Mouse (Mus musculus) MEL (cell line): ENCODE results near the gene Adarb1. TPM values are rescaled to one million over a fixed set of nuclear protein-coding genes. Genes with fewer than 3 reads are reported as not detected.

ENCODE experiments used
- DNase-seq: peaks from one replicate; pipeline ENCODE4 v3.0.0; 2011; ENCODE audit warnings: low read depth, low spot score
- H3K27ac ChIP-seq: 2 replicates; pipeline ENCODE4 v1.5.1; 2012; ENCODE audit warnings: low read depth, mild to moderate bottlenecking, control low read depth, low read length, moderate library complexity; ENCODE audit not compliant: control insufficient read depth
- H3K27me3 ChIP-seq, 2 experiments: fragments of 150-350 bp in 1 of 2; sonication (generic) in 1 of 2; 2 replicates each; pipeline ENCODE4 v1.6.1; 2012; ENCODE audit warnings: low read length in 2 of 2, mild to moderate bottlenecking in 2 of 2, improper control_type of control experiment in 1 of 2, moderate library complexity in 1 of 2; ENCODE audit not compliant: insufficient read depth in 2 of 2, control insufficient read depth in 1 of 2
- H3K36me3 ChIP-seq, 2 experiments: 2 replicates each; pipeline ENCODE4 v1.6.1; 2012 to 2014; ENCODE audit warnings: low read length in 2 of 2, improper control_type of control experiment in 1 of 2, inconsistent platforms in 1 of 2, mild to moderate bottlenecking in 1 of 2; ENCODE audit not compliant: insufficient read depth in 2 of 2, control insufficient read depth in 1 of 2
- H3K4me1 ChIP-seq, 2 experiments: fragments of 150-350 bp in 1 of 2; sonication (generic) in 1 of 2; 2 replicates each; pipeline ENCODE4 v1.6.1; 2012; ENCODE audit warnings: low read length in 2 of 2, improper control_type of control experiment in 1 of 2, mild to moderate bottlenecking in 1 of 2; ENCODE audit not compliant: insufficient read depth in 2 of 2, control insufficient read depth in 1 of 2
- H3K4me3 ChIP-seq, 2 experiments: fragments of 150-350 bp in 1 of 2; sonication (generic) in 1 of 2; 2 replicates each; pipeline ENCODE4 v1.5.1; 2012; ENCODE audit warnings: low read depth in 2 of 2, low read length in 2 of 2, mild to moderate bottlenecking in 2 of 2, moderate library complexity in 2 of 2, control low read depth in 1 of 2, improper control_type of control experiment in 1 of 2; ENCODE audit not compliant: control insufficient read depth in 1 of 2, insufficient read depth in 1 of 2
- H3K79me2 ChIP-seq: 2 replicates; pipeline ENCODE4 v1.6.1; 2012; ENCODE audit warnings: mild to moderate bottlenecking, low read length, moderate library complexity; ENCODE audit not compliant: control insufficient read depth, poor library complexity, insufficient read depth
- H3K9ac ChIP-seq: 2 replicates; pipeline ENCODE4 v1.6.1; 2012; ENCODE audit warnings: low read depth, mild to moderate bottlenecking, control low read depth, low read length, moderate library complexity; ENCODE audit not compliant: control insufficient read depth, poor library complexity, severe bottlenecking
- H3K9me3 ChIP-seq: fragments of 150-350 bp; sonication (generic); replicated peaks from 2 replicates; pipeline ENCODE4 v1.6.1; 2012; ENCODE audit warnings: mild to moderate bottlenecking, low read length, improper control_type of control experiment, moderate library complexity; ENCODE audit not compliant: insufficient read depth
- CHD2 ChIP-seq: IDR thresholded peaks from 2 replicates; pipeline ENCODE4 v1.6.1; 2011; ENCODE audit warnings: low read length, improper control_type of control experiment
- CTCF ChIP-seq, 3 experiments: IDR thresholded peaks in 2 of 3; conservative IDR thresholded peaks in 1 of 3; 2 replicates each; pipeline ENCODE4 v1.5.1; 2011 to 2012; ENCODE audit warnings: low read length in 3 of 3, low read depth in 2 of 3, mild to moderate bottlenecking in 2 of 3, improper control_type of control experiment in 1 of 3, inconsistent platforms in 1 of 3, mixed read lengths in 1 of 3, moderate library complexity in 1 of 3; ENCODE audit not compliant: control insufficient read depth in 1 of 3, insufficient read depth in 1 of 3, poor library complexity in 1 of 3, severe bottlenecking in 1 of 3
- E2F4 ChIP-seq: IDR thresholded peaks from 2 replicates; pipeline ENCODE4 v1.6.1; 2011; ENCODE audit warnings: low read depth, low read length, improper control_type of control experiment, borderline replicate concordance
- ELF1 ChIP-seq: IDR thresholded peaks from 2 replicates; pipeline ENCODE4 v1.6.1; 2014; ENCODE audit warnings: low read depth, mild to moderate bottlenecking, inconsistent platforms, low read length, improper control_type of control experiment, moderate library complexity
- EP300 ChIP-seq, 2 experiments: IDR thresholded peaks; 2 replicates each; pipeline ENCODE4 v1.6.1; 2011; ENCODE audit warnings: improper control_type of control experiment in 2 of 2, low read length in 2 of 2, low read depth in 1 of 2, mild to moderate bottlenecking in 1 of 2
- ETS1 ChIP-seq: IDR thresholded peaks from 2 replicates; pipeline ENCODE4 v1.6.1; 2012; ENCODE audit warnings: low read depth, mild to moderate bottlenecking, inconsistent platforms, low read length, improper control_type of control experiment, moderate library complexity
- GATA1 ChIP-seq: IDR thresholded peaks from 2 replicates; pipeline ENCODE4 v1.6.1; 2011; ENCODE audit warnings: low read depth, low read length, improper control_type of control experiment
- JUND ChIP-seq: IDR thresholded peaks from 2 replicates; pipeline ENCODE4 v1.6.1; 2011; ENCODE audit warnings: low read depth, mild to moderate bottlenecking, improper control_type of control experiment, low read length
- MAFK ChIP-seq: IDR thresholded peaks from 2 replicates; pipeline ENCODE4 v1.6.1; 2011; ENCODE audit warnings: low read depth, mild to moderate bottlenecking, low read length, improper control_type of control experiment, borderline replicate concordance
- MAX ChIP-seq: IDR thresholded peaks from 2 replicates; pipeline ENCODE4 v1.6.1; 2011; ENCODE audit warnings: low read length, improper control_type of control experiment
- MAZ ChIP-seq: IDR thresholded peaks from 2 replicates; pipeline ENCODE4 v1.6.1; 2012; ENCODE audit warnings: low read depth, mild to moderate bottlenecking, inconsistent platforms, low read length, improper control_type of control experiment
- MEF2A ChIP-seq: IDR thresholded peaks from 2 replicates; pipeline ENCODE4 v1.6.1; 2014; ENCODE audit warnings: low read depth, mild to moderate bottlenecking, inconsistent platforms, low read length, improper control_type of control experiment; ENCODE audit not compliant: poor library complexity, insufficient replicate concordance, severe bottlenecking; ENCODE audit errors: extremely low read depth
- MXI1 ChIP-seq: IDR thresholded peaks from 2 replicates; pipeline ENCODE4 v1.6.1; 2011; ENCODE audit warnings: mild to moderate bottlenecking, low read depth, low read length, improper control_type of control experiment
- MYC ChIP-seq: IDR thresholded peaks from 2 replicates; pipeline ENCODE4 v1.6.1; 2011; ENCODE audit warnings: low read depth, mild to moderate bottlenecking, low read length, improper control_type of control experiment, moderate library complexity
- NRF1 ChIP-seq: IDR thresholded peaks from 2 replicates; pipeline ENCODE4 v1.6.1; 2014; ENCODE audit warnings: low read depth, mild to moderate bottlenecking, inconsistent platforms, low read length, improper control_type of control experiment, moderate library complexity; ENCODE audit not compliant: poor library complexity, insufficient read depth, severe bottlenecking
- POLR2A ChIP-seq, 2 experiments: IDR thresholded peaks; 2 replicates each; pipeline ENCODE4 v1.6.1; 2011 to 2012; ENCODE audit warnings: low read length in 2 of 2, mild to moderate bottlenecking in 2 of 2, control low read depth in 1 of 2, improper control_type of control experiment in 1 of 2, low read depth in 1 of 2, moderate library complexity in 1 of 2; ENCODE audit not compliant: control insufficient read depth in 1 of 2, insufficient read depth in 1 of 2, poor library complexity in 1 of 2
- POLR2AphosphoS5 ChIP-seq: IDR thresholded peaks from 2 replicates; pipeline ENCODE4 v1.6.1; 2012; ENCODE audit warnings: low read depth, borderline replicate concordance, mild to moderate bottlenecking, inconsistent platforms, low read length, moderate library complexity, mixed read lengths
- RCOR1 ChIP-seq: IDR thresholded peaks from 2 replicates; pipeline ENCODE4 v1.6.1; 2012; ENCODE audit warnings: low read depth, mild to moderate bottlenecking, inconsistent platforms, low read length, improper control_type of control experiment
- TAL1 ChIP-seq: IDR thresholded peaks from 2 replicates; pipeline ENCODE4 v1.6.1; 2012; ENCODE audit warnings: mild to moderate bottlenecking, inconsistent platforms, low read length, moderate library complexity, mixed read lengths
- TBP ChIP-seq: IDR thresholded peaks from 2 replicates; pipeline ENCODE4 v1.8.0; 2011; ENCODE audit warnings: low read depth, low read length, improper control_type of control experiment
- TCF12 ChIP-seq: IDR thresholded peaks from 2 replicates; pipeline ENCODE4 v1.6.1; 2014; ENCODE audit warnings: low read depth, mild to moderate bottlenecking, inconsistent platforms, low read length, improper control_type of control experiment, moderate library complexity
- UBTF ChIP-seq: IDR thresholded peaks from 2 replicates; pipeline ENCODE4 v1.6.1; 2012; ENCODE audit warnings: low read depth, mild to moderate bottlenecking, inconsistent platforms, low read length, improper control_type of control experiment, moderate library complexity, borderline replicate concordance; ENCODE audit not compliant: insufficient read depth
- USF1 ChIP-seq: IDR thresholded peaks from 2 replicates; pipeline ENCODE4 v1.6.1; 2014; ENCODE audit warnings: low read depth, mild to moderate bottlenecking, inconsistent platforms, low read length, improper control_type of control experiment, moderate library complexity
- ZC3H11A ChIP-seq: IDR thresholded peaks from 2 replicates; pipeline ENCODE4 v1.6.1; 2012; ENCODE audit warnings: low read depth, mild to moderate bottlenecking, inconsistent platforms, low read length, improper control_type of control experiment
- ZNF384 ChIP-seq: IDR thresholded peaks from 2 replicates; pipeline ENCODE4 v1.6.1; 2012; ENCODE audit warnings: low read depth, mild to moderate bottlenecking, inconsistent platforms, low read length, improper control_type of control experiment
- polyA plus RNA-seq, 2 experiments: library from polyadenylated mRNA; stranded (reverse) in 1 of 2; unstranded in 1 of 2; fragments of >175 nt in 1 of 2; fragments of >200 nt in 1 of 2; gene quantifications; 2 replicates each; pipeline versions ENCODE4 v1.2.1 to v1.2.4; 2012; ENCODE audit warnings: low replicate concordance in 2 of 2, low read depth in 1 of 2; ENCODE audit not compliant: insufficient read length in 2 of 2, insufficient read depth in 1 of 2, missing spikeins in 1 of 2
- total RNA-seq: library from RNA; depleted of rRNA; stranded (reverse); fragments of 300-350 nt; gene quantifications from 2 replicates; pipeline ENCODE4 v1.2.3, GENCODE M21; 2012

Gene Adarb1
- total and polyA plus RNA-seq, 3 experiments, result 2.4 to 3.8 TPM; not detected in 1

DNA sequence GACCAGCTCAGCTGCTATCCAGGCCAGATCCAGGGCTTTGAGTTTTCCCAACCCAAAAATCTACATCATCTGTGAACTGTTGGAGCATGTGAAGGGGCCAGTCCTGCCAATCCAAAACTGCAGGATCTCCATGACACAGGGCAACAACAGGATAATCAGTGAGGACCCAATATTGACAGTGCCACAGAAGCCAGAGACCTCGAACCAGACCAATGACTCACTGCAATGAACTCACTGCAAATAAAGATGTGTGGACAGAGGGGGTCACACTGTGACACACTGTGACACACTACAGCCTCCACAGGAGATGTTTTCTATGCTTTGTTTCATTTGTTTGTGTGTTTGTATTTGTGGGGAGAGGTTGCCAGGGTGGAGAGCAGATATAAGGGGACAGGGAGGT lies 15.6 kb downstream of the Adarb1 start:
- TF ChIP-seq ZC3H11A (no peak), CHD2 (no peak), RCOR1 (no peak), MAZ (no peak), POLR2AphosphoS5 (no peak), MAX (no peak), TCF12 (no peak), UBTF (no peak), TAL1 (no peak), CTCF (IDR thresholded peaks at IDR 0.05 in 2 of 3, conservative IDR thresholded peaks at IDR 0.05 in 1 of 3; ENCODE audit: control insufficient read depth in 1 of 3, insufficient read depth in 1 of 3, low read depth in 2 of 3, low read length in 3 of 3, poor library complexity in 1 of 3, severe bottlenecking in 1 of 3) (no peak), ELF1 (no peak), JUND (no peak), GATA1 (no peak), MXI1 (no peak), USF1 (no peak), MEF2A (no peak)
- Histone ChIP-seq H3K4me1 (no peaks in the 10 kb centered on the region), H3K27ac (no peak overlapping the region), H3K27me3 (no peaks in the 10 kb centered on the region), H3K4me3 (no peak overlapping the region), H3K79me2 (no peaks in the 10 kb centered on the region), H3K9me3 (no peaks in the 10 kb centered on the region), H3K9ac (no peak overlapping the region), H3K36me3 (no peaks in the 10 kb centered on the region)
- no peak for DNase-seq

DNA sequence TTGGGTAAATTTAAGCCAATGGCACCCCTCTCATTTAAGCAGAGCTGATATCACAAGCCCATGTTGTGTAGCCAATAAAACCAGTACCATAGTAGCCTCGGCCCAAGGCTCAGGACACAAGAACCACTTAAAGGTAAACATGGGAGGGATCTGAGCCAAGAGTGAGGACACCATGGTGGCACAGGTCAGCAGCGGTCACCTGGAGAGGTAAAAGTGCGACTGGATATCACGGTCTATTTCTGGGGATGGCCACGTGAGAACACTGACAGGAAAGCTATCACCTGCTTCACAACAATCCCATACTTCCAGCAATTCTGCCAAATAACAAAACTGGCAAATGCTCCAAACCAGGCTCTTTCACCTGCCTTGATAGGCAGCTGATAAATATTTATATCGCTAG lies 17.0 kb downstream of the Adarb1 start:
- no peaks in the 10 kb centered on the region for H3K36me3 ChIP-seq
- no peaks in the 10 kb centered on the region for H3K27me3 ChIP-seq
- H3K4me1 ChIP-seq, result no peaks in the 10 kb centered on the region
- no peaks in the 10 kb centered on the region for H3K79me2 ChIP-seq
- no peak overlapping the region for H3K27ac ChIP-seq
- no peak overlapping the region for H3K4me3 ChIP-seq
- TF ChIP-seq MAFK (no peak), CTCF (IDR thresholded peaks at IDR 0.05 in 2 of 3, conservative IDR thresholded peaks at IDR 0.05 in 1 of 3; ENCODE audit: control insufficient read depth in 1 of 3, insufficient read depth in 1 of 3, low read depth in 2 of 3, low read length in 3 of 3, poor library complexity in 1 of 3, severe bottlenecking in 1 of 3) (no peak), TBP (no peak), POLR2A (IDR thresholded peaks at IDR 0.05; ENCODE audit: control insufficient read depth in 1 of 2, insufficient read depth in 1 of 2, low read depth in 1 of 2, low read length in 2 of 2, poor library complexity in 1 of 2) (no peak), NRF1 (no peak), JUND (no peak), GATA1 (no peak), ZNF384 (no peak), EP300 (IDR thresholded peaks at IDR 0.05; ENCODE audit: low read depth in 1 of 2, low read length in 2 of 2) (no peak), MYC (no peak), ELF1 (no peak), E2F4 (no peak), ETS1 (no peak), TAL1 (no peak)
- no peak overlapping the region for H3K9ac ChIP-seq
- no peaks in the 10 kb centered on the region for H3K9me3 ChIP-seq
- DNase-seq, result no peak
